Mouse (Mus musculus): Measurements from ENCODE around the gene Btn2a2. TPM values are rescaled to one million over a fixed set of nuclear protein-coding genes. Genes with fewer than 3 reads are reported as not detected.
A peak's percentile ranks its signal among the peaks of the same experiment; 100 is the strongest.

Gene Btn2a2
- polyA plus RNA-seq, 1 experiment, result not detected

DNA sequence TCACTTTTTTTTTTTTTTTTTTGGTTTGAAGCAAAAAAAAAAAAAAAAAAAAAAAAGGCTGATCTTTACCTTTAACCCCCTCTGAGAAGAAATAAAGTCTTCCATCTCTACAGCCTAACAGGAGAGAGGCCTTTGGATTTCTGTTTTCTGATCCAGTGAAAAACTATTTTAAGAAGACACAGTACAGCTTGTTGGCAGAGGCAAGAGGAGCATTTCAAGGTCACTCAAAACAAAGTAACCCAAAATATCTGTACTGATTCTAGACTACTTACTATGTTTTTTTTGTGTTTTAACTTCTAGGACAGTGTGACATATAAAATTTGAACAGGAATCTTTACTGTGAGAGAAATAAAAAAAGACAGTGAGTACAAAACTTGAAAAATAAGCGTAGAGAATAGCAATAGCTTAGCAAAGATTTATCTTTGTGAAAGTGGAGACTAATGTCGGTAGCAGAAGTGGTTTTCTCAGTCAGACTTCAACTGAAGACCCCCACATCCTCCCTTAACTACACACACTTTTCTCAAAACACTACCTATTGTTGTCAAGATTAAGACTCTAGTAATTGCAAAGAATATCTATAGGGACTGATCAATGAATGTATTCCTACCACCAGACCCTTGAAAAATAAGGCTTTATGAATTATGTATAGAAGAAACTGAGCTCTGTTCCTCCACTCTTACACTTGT is 41.0 kb upstream of the Btn2a2 start:
- DNase-seq, result no peak
- Histone ChIP-seq H3K27me3 (replicated peaks; ENCODE audit: control insufficient read depth, insufficient read depth, low read length) (no peaks in the 10 kb centered on the region), H3K36me3 (ENCODE audit: control insufficient read depth, insufficient read depth, low read length) (no peaks in the 10 kb centered on the region), H3K27ac (ENCODE audit: insufficient read depth, low read depth, low read length) (no peak overlapping the region), H3K4me3 (ENCODE audit: insufficient read depth, low read depth, low read length) (no peak overlapping the region), H3K4me1 (ENCODE audit: control insufficient read depth, insufficient read depth, low read length) (peaks cover 9% of the 10 kb centered on the region; the same call in 1 of the 2 replicates)
- TF ChIP-seq POLR2A (IDR thresholded peaks at IDR 0.05; ENCODE audit: low read depth, low read length) (no peak), CTCF (conservative IDR thresholded peaks at IDR 0.05; ENCODE audit: insufficient read depth, insufficient read length, low read depth, low read length) (no peak)
- WGBS, result 33% methylated on average over 2 of the region's 2 CpGs

DNA sequence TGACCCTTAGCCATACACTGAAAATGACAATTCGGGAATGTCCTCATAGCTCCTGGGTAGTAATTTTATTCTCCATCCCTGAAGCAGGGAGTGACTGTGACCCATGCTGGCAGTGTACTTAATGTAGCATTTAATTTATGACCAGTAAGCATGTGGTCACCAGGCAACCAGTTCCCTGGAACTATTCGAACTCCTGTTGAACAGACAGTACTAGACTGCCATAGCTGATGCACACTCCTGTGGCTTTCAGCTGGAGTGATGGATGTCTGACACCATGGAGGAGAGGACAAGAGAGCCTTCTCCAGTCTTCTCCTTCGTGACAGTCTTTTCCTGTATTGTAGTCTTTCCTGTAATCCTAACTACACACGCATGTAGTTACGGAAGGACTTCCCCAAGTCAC is 40.3 kb upstream of the Btn2a2 start:
- peaks cover 6% of the 10 kb centered on the region; the same call in 1 of the 2 replicates for H3K4me1 ChIP-seq (ENCODE audit: control insufficient read depth, insufficient read depth, low read length)
- TF ChIP-seq POLR2A (IDR thresholded peaks at IDR 0.05; ENCODE audit: low read depth, low read length), result no peak
- no peak for TF ChIP-seq CTCF (conservative IDR thresholded peaks at IDR 0.05; ENCODE audit: insufficient read depth, insufficient read length, low read depth, low read length)
- H3K27me3 ChIP-seq (replicated peaks; ENCODE audit: control insufficient read depth, insufficient read depth, low read length), result no peaks in the 10 kb centered on the region
- no peak overlapping the region for H3K27ac ChIP-seq (ENCODE audit: insufficient read depth, low read depth, low read length)
- no peaks in the 10 kb centered on the region for H3K36me3 ChIP-seq (ENCODE audit: control insufficient read depth, insufficient read depth, low read length)
- DNase-seq, result no peak
- 62% methylated on average over 5 of the region's 5 CpGs for WGBS
- no peak overlapping the region for H3K4me3 ChIP-seq (ENCODE audit: insufficient read depth, low read depth, low read length)

DNA sequence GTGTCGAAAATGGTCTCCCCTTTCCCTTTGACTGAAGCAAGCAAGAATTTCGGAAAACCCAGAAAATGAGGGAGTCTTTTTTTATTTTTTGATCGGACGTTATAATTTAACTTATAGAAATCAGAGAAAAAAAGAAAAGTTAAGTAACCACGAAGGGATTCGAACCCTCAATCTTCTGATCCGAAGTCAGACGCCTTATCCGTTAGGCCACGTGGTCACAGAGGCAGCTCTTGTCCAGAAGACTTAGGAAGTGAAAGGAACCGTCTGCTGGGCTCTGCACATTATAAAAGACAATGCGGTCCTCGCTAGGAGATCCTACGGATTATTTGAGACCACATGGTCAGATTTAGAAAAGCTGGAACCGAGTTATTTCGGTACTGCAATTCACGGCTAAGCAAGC is 37.7 kb upstream of the Btn2a2 start:
- TF ChIP-seq POLR2A (IDR thresholded peaks at IDR 0.05; ENCODE audit: low read depth, low read length) (no peak), CTCF (conservative IDR thresholded peaks at IDR 0.05; ENCODE audit: insufficient read depth, insufficient read length, low read depth, low read length) (no peak)
- Histone ChIP-seq H3K4me3 (ENCODE audit: insufficient read depth, low read depth, low read length) (peak overlapping the region; percentile 1; the same call in 1 of the 2 replicates), H3K36me3 (ENCODE audit: control insufficient read depth, insufficient read depth, low read length) (no peaks in the 10 kb centered on the region), H3K4me1 (ENCODE audit: control insufficient read depth, insufficient read depth, low read length) (no peaks in the 10 kb centered on the region; the same call in 1 of the 2 replicates), H3K27ac (ENCODE audit: insufficient read depth, low read depth, low read length) (no peak overlapping the region), H3K27me3 (replicated peaks; ENCODE audit: control insufficient read depth, insufficient read depth, low read length) (no peaks in the 10 kb centered on the region)
- DNase-seq, result peak; percentile 93
- 2% methylated on average over 17 of the region's 17 CpGs for WGBS

DNA sequence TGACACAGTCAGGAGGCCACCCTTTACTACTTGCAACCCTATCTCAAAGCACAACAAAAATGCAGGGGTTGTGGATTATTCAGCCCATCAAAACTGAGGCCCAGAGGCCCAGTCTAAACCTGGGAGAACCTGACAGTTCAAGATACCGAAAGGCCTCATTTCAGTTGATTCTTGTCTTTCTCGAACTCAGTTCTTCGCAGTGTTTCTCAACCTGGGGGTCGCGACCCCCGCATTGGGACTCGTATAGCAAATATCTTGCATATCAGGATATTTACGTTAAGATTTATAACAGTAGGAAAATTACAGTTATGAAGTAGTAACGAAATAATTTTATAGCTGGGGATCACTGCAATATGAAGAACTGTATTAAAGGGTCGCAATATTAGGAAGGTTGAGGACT is 37.2 kb upstream of the Btn2a2 start:
- no peaks in the 10 kb centered on the region for H3K36me3 ChIP-seq (ENCODE audit: control insufficient read depth, insufficient read depth, low read length)
- H3K4me3 ChIP-seq (ENCODE audit: insufficient read depth, low read depth, low read length), result no peak overlapping the region
- H3K27me3 ChIP-seq (replicated peaks; ENCODE audit: control insufficient read depth, insufficient read depth, low read length), result no peaks in the 10 kb centered on the region
- no peaks in the 10 kb centered on the region; the same call in 1 of the 2 replicates for H3K4me1 ChIP-seq (ENCODE audit: control insufficient read depth, insufficient read depth, low read length)
- DNase-seq, result no peak
- TF ChIP-seq POLR2A (IDR thresholded peaks at IDR 0.05; ENCODE audit: low read depth, low read length), result no peak
- no peak for TF ChIP-seq CTCF (conservative IDR thresholded peaks at IDR 0.05; ENCODE audit: insufficient read depth, insufficient read length, low read depth, low read length)
- WGBS, result 9% methylated on average over 10 of the region's 10 CpGs
- no peak overlapping the region for H3K27ac ChIP-seq (ENCODE audit: insufficient read depth, low read depth, low read length)

DNA sequence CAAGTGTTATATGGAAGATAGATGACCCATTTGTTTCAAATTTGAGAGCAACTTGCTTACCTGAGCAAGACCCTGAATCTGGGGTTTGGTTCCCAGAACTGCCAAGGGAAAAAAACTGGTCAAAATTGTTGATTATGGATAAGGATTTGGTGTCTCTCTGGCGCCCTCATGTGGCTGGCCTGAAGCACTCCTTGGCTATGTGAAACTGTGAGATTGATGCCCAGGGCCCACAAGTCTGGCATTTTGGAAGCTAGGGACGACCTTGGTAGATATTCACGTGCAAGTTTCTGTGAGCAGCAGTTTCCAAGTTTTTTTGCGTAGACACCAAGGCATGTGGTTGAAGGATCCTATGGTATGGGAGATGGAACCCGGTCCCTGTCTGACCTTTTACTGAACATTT is 36.0 kb upstream of the Btn2a2 start:
- H3K4me1 ChIP-seq (ENCODE audit: control insufficient read depth, insufficient read depth, low read length), result no peaks in the 10 kb centered on the region; the same call in 1 of the 2 replicates
- TF ChIP-seq CTCF (conservative IDR thresholded peaks at IDR 0.05; ENCODE audit: insufficient read depth, insufficient read length, low read depth, low read length), result peak; percentile 85
- TF ChIP-seq POLR2A (IDR thresholded peaks at IDR 0.05; ENCODE audit: low read depth, low read length), result no peak
- H3K36me3 ChIP-seq (ENCODE audit: control insufficient read depth, insufficient read depth, low read length), result no peaks in the 10 kb centered on the region
- H3K4me3 ChIP-seq (ENCODE audit: insufficient read depth, low read depth, low read length), result no peak overlapping the region
- DNase-seq, result peak; percentile 70
- no peak overlapping the region for H3K27ac ChIP-seq (ENCODE audit: insufficient read depth, low read depth, low read length)
- 12% methylated on average over 5 of the region's 5 CpGs for WGBS
- no peaks in the 10 kb centered on the region for H3K27me3 ChIP-seq (replicated peaks; ENCODE audit: control insufficient read depth, insufficient read depth, low read length)

DNA sequence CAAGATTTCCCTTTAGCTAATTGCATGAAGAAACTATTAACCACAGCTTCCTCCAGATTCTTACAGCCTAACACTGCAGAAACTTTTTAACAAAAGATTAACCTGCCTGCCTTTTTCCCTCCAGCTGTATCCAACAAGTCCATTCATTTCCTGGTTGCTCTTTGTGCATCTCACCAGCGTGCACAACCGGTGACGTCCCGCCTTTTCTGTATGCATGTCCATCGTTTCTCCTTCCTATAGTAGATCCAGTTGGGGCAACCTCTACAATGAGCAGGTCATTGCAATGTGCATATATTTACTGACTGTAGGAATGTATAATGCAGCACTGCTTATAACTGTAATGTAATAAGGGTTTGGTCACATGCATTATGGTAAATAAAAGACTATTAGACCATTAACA is 35.3 kb upstream of the Btn2a2 start:
- WGBS, result 39% methylated on average over 5 of the region's 5 CpGs
- Histone ChIP-seq H3K27ac (ENCODE audit: insufficient read depth, low read depth, low read length) (no peak overlapping the region), H3K4me1 (ENCODE audit: control insufficient read depth, insufficient read depth, low read length) (no peaks in the 10 kb centered on the region; the same call in 1 of the 2 replicates), H3K36me3 (ENCODE audit: control insufficient read depth, insufficient read depth, low read length) (no peaks in the 10 kb centered on the region), H3K27me3 (replicated peaks; ENCODE audit: control insufficient read depth, insufficient read depth, low read length) (no peaks in the 10 kb centered on the region), H3K4me3 (ENCODE audit: insufficient read depth, low read depth, low read length) (no peak overlapping the region)
- TF ChIP-seq POLR2A (IDR thresholded peaks at IDR 0.05; ENCODE audit: low read depth, low read length), result no peak
- TF ChIP-seq CTCF (conservative IDR thresholded peaks at IDR 0.05; ENCODE audit: insufficient read depth, insufficient read length, low read depth, low read length), result no peak
- DNase-seq, result no peak

DNA sequence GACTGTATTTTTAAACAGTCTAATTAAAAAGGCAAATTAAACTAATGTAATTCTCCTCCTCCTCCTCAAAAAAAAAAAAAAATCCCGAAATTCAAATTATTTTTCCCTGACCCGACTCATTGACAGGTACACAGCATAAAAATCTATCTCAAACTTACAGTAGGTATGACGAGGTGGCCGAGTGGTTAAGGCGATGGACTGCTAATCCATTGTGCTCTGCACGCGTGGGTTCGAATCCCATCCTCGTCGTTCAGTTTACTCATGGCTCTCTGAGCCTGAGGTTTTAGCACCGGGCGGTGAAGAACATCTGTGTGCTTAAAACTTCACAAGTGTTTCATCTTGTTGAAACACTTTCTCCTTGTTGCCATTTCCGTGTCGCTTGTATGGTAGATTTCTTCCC is 33.0 kb upstream of the Btn2a2 start:
- TF ChIP-seq POLR2A (IDR thresholded peaks at IDR 0.05; ENCODE audit: low read depth, low read length), result no peak
- TF ChIP-seq CTCF (conservative IDR thresholded peaks at IDR 0.05; ENCODE audit: insufficient read depth, insufficient read length, low read depth, low read length), result no peak; the same call in 1 of the 2 replicates
- H3K27me3 ChIP-seq (replicated peaks; ENCODE audit: control insufficient read depth, insufficient read depth, low read length), result no peaks in the 10 kb centered on the region
- no peak overlapping the region for H3K4me3 ChIP-seq (ENCODE audit: insufficient read depth, low read depth, low read length)
- no peaks in the 10 kb centered on the region; the same call in 1 of the 2 replicates for H3K4me1 ChIP-seq (ENCODE audit: control insufficient read depth, insufficient read depth, low read length)
- 4% methylated on average over 14 of the region's 14 CpGs for WGBS
- no peak overlapping the region for H3K27ac ChIP-seq (ENCODE audit: insufficient read depth, low read depth, low read length)
- H3K36me3 ChIP-seq (ENCODE audit: control insufficient read depth, insufficient read depth, low read length), result no peaks in the 10 kb centered on the region
- DNase-seq, result peak; percentile 88
